Mouse (Mus musculus): ENCODE results near the gene Stfa2.
"Not testable (repeated sequence)": the region's sequence is repeated elsewhere in the genome, so short reads cannot be mapped to it uniquely, and the experiment has no call there.

The Stfa2 gene

DNA sequence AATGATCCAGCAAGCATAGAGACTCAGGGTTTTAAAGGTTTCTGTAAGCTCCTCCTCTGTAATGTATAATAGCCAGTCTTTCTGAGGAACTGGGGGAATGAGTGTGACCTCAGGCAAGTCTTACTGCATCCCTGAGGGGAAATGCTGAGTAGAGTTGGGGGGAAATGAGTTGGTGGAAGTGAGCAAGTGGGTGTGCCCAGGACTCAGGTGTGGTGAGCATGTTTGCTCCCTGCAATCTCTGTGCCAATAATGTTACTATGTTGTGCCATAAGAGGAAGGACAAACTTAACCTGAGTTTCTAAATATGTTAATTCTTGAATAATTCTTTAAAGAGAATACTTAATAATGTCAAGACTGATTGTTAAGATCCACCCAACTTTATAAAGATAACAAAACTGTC, at the start of gene Stfa2:
Gene Stfa2 (minus strand): TSS at position 101 of the 400 bp plus-strand sequence.
- DNase-seq (ENCODE audit: low spot score), result no peak

DNA sequence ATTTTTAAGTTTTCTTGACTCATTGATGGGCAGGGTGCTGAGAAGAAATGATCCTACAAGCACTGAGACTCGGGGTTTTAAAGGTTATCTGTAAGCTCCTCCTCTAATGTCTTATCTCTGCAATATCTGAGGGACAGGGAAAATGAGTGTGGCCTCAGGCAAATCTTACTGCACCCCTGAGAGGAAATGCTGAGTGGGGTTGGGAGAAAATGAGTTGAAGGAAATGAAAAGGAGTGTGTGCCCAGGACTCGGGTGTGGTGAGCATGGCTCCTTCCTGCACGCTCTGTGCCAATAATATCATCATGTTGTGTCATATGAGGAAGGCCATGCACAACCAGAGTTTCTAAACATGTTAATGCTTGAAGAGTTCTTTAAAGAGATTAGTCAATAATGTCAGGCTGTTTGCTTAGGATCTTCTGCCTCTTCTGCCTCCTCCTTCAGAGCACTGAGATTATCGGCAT, 47.1 kb upstream of the Stfa2 start, which contains the start of gene Stfa3:
Gene Stfa3 (minus strand): TSS at position 51 of the 461 bp plus-strand sequence.
- DNase-seq (ENCODE audit: low spot score), result no peak

DNA sequence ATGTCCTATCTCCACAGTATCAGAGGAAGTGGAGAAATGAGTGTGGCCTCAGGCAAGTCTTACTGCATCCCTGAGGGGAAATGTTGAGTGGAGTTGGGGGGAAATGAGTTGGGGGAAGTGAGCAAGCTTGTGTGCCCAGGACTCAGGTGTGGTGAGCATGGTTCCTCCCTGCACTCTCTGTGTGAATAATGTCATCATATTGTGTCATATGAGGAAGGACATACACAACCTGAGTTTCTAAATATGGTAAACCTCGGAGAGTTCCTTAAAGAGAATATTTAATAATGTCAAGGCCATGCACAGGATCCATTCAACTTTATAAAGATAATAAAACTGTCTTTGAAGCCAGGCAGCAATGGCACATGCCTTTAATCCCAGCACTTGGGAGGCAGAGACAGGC, 12.7 kb upstream of the Stfa2 start:
- DNase-seq (ENCODE audit: low spot score), result not testable (repeated sequence)

DNA sequence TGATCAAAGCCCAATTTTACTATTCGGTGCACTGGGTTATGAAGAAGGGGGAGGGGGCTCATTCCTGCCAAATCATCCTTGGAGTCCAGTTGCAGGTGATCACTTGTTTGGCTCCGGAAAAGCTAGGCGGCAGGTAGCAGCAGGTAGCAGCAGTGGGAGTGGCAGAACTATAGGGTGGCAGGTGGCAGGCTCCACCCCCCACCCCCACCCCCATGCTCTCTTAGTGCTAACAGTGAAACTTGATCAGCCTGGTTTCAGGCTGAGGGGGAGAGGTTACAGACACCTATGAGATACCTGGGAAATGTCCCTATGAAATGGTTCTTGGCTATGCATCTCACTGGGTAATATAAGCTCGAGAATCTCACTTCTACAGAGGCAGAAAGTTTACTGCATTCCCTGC, 19.2 kb downstream of the Stfa2 start:
- no peak for DNase-seq (ENCODE audit: low spot score)

DNA sequence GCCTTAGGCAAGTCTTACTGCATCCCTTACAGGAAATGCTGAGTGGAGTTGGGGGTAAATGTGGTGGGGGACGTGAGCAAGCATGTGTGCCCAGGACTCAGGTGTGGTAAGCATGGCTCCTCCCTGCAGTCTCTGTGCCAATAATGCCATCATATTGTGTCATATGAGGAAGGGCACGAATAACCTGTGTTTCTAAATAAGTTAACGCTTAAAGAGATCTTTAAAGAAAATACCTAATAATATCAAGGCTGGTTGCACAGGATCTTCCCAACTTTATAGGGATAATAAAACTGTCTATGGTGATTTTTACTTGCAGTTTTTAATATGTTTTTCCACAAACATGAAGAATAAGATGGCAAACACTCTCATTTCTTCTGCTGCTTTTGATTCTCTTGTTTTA, 40.6 kb downstream of the Stfa2 start, which contains the start of gene BC100530:
Gene BC100530 (minus strand): TSS at position 101 of the 400 bp plus-strand sequence.
- DNase-seq (ENCODE audit: low spot score), result not testable (repeated sequence)

Data from c-Kit-positive CD71-positive TER-119-positive erythroid progenitor cells, embryonic 14.5 days (primary cell).